Mouse (Mus musculus) hindbrain, embryonic 12.5 days (tissue): ENCODE measurements around the gene Mfn2. TPM values are rescaled to one million over a fixed set of nuclear protein-coding genes. Genes with fewer than 3 reads are reported as not detected.
"Not testable (repeated sequence)": the region's sequence is repeated elsewhere in the genome, so short reads cannot be mapped to it uniquely, and the experiment has no call there.

Source experiments
- ATAC-seq: fragments of 200-750 bp; cut with Nextera tagmentation; 2 replicates; pipeline ENCODE4 v1.8.0; 2017; ENCODE audit warnings: moderate TSS enrichment; ENCODE audit not compliant: low FRiP score
- H3K27ac ChIP-seq: fragments of 300-500 bp; sonication (generic); 2 replicates; pipeline ENCODE4 v1.5.1; 2016; ENCODE audit warnings: mild to moderate bottlenecking
- H3K27me3 ChIP-seq: fragments of 300-500 bp; sonication (generic); 2 replicates; pipeline ENCODE4 v1.6.1; 2016; ENCODE audit warnings: mild to moderate bottlenecking
- H3K36me3 ChIP-seq: fragments of 300-500 bp; sonication (generic); 2 replicates; pipeline ENCODE4 v1.6.1; 2016; ENCODE audit warnings: mild to moderate bottlenecking
- H3K4me1 ChIP-seq: fragments of 300-500 bp; sonication (generic); 2 replicates; pipeline ENCODE4 v1.6.1; 2016
- H3K4me2 ChIP-seq: fragments of 300-500 bp; sonication (generic); replicated peaks from 2 replicates; pipeline ENCODE4 v1.6.1; 2016; ENCODE audit warnings: mild to moderate bottlenecking
- H3K4me3 ChIP-seq: fragments of 300-500 bp; sonication (generic); 2 replicates; pipeline ENCODE4 v1.5.1; 2016; ENCODE audit warnings: mild to moderate bottlenecking
- H3K9ac ChIP-seq: fragments of 300-500 bp; sonication (generic); 2 replicates; pipeline ENCODE4 v1.6.1; 2016; ENCODE audit warnings: mild to moderate bottlenecking, moderate library complexity
- H3K9me3 ChIP-seq: fragments of 300-500 bp; sonication (generic); replicated peaks from 2 replicates; pipeline ENCODE4 v1.6.1; 2016; ENCODE audit warnings: mild to moderate bottlenecking
- WGBS: fragments of 180-500 bp; shearing (Covaris S2); methylation state at CpG from one replicate; pipeline ENCODE4 v1.1.7; 2016; 5-methylcytosine and 5-hydroxymethylcytosine counted together
- polyA plus RNA-seq: library from polyadenylated mRNA; unstranded; fragments of >200 nt; fragmentation: Nextera tagmentation; extraction: Ambion mirVana; gene quantifications from 2 replicates; pipeline ENCODE4 v1.2.1, GENCODE M21; 2016

The Mfn2 gene
- polyA plus RNA-seq, 1 experiment from 2014 or later: 69.7 TPM

DNA sequence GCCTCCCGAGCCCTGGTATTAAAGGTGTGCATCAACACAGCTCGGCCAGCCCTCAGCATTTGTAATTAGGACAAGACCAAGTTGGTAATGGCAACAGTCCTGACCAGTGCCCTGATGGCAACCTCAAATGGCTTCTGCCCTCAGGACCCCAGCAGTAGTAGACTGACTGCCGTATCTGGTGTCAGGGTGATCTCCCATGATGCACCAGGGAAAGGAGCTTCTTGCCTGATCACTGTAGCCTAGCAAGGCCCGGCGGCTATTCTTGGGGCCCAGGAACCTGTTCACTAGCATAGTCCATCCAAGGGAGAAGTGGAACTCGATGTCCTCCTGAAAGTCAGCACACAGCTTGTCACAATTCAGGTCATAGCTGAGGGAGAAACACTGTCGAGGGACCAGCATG is 22.7 kb downstream of the Mfn2 start:
- ATAC-seq: no peak
- Histone ChIP-seq H3K4me3 (no peak overlapping the region), H3K9ac (no peak overlapping the region), H3K9me3 (no peaks in the 10 kb centered on the region), H3K36me3 (peaks cover 94% of the 10 kb centered on the region), H3K27ac (no peak overlapping the region), H3K27me3 (no peaks in the 10 kb centered on the region), H3K4me2 (no peak overlapping the region), H3K4me1 (no peaks in the 10 kb centered on the region)
- 94% methylated on average over 7 of the region's 7 CpGs for WGBS

GRCm38 (mm10) chr4:147879865-147880264 is 24.6 kb downstream of the Mfn2 start:
- no peaks in the 10 kb centered on the region for H3K4me1 ChIP-seq
- no peaks in the 10 kb centered on the region for H3K9me3 ChIP-seq
- no peaks in the 10 kb centered on the region for H3K27me3 ChIP-seq
- H3K36me3 ChIP-seq: peaks cover 95% of the 10 kb centered on the region
- no peak for ATAC-seq
- no peak overlapping the region for H3K9ac ChIP-seq
- no peak overlapping the region for H3K4me3 ChIP-seq
- WGBS: 59% methylated on average over 5 of the region's 5 CpGs
- no peak overlapping the region for H3K4me2 ChIP-seq
- H3K27ac ChIP-seq: no peak overlapping the region

- peaks cover 95% of the 10 kb centered on the region for H3K36me3 ChIP-seq
- no peak overlapping the region for H3K9ac ChIP-seq
- H3K27ac ChIP-seq: no peak overlapping the region
- H3K27me3 ChIP-seq: no peaks in the 10 kb centered on the region
- no peaks in the 10 kb centered on the region for H3K4me1 ChIP-seq
- no peak for ATAC-seq
- no peak overlapping the region for H3K4me3 ChIP-seq
- H3K4me2 ChIP-seq: no peak overlapping the region
- H3K9me3 ChIP-seq: no peaks in the 10 kb centered on the region
- 79% methylated on average over 2 of the region's 2 CpGs for WGBS
These were observed 25.0 kb downstream of the Mfn2 start for GRCm38 (mm10) chr4:147879456-147879855.

- H3K4me3 ChIP-seq: no peak overlapping the region
- H3K27ac ChIP-seq: no peak overlapping the region
- 95% methylated on average over 9 of the region's 9 CpGs for WGBS
- H3K27me3 ChIP-seq: no peaks in the 10 kb centered on the region
- no peak overlapping the region for H3K9ac ChIP-seq
- H3K36me3 ChIP-seq: peaks cover 96% of the 10 kb centered on the region
- H3K4me1 ChIP-seq: no peaks in the 10 kb centered on the region
- ATAC-seq: no peak
- no peak overlapping the region for H3K4me2 ChIP-seq
- no peaks in the 10 kb centered on the region for H3K9me3 ChIP-seq
These were observed 26.0 kb downstream of the Mfn2 start for GRCm38 (mm10) chr4:147878537-147878936.

DNA sequence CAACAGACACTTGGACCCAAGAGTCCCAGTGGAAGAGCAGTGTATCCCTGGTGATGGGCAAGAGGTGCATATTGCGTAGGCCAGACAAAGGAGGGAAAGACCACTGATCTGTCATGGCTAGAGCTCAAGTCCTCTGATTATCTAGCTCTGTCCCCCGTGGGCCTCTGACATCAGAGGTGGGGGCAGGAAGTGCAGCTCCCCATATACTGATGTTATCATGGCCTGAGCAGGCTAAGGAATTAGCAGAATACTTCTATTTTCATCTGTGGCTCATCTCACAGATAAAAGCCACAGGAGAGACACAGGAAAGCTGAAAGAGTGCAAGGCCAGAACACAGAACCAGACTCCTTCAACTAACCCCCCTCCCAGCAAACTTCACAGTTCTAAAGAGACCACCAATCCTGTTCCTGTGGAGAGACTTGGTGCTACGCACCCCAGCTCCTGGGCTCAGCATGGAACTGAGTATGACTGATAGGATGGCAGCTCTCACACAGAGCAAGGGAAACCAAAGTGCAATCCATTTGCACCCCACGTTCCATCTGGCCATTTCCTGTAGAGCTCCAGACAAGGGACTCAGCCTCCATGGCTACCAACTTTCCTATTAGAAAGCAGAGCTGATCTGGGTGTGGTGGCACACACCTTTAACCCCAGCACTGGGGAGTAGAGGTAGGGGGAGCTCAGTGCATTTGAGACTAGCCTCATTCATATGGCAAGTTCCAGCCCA is 28.5 kb downstream of the Mfn2 start:
- Histone ChIP-seq H3K27me3 (no peaks in the 10 kb centered on the region), H3K4me1 (no peaks in the 10 kb centered on the region), H3K27ac (no peak overlapping the region), H3K9me3 (no peaks in the 10 kb centered on the region), H3K36me3 (peaks cover 93% of the 10 kb centered on the region), H3K4me2 (no peak overlapping the region), H3K9ac (no peak overlapping the region), H3K4me3 (no peak overlapping the region)
- 92% methylated on average over 4 of the region's 4 CpGs for WGBS
- no peak for ATAC-seq

GRCm38 (mm10) chr4:147869238-147869637 is 35.3 kb downstream of the Mfn2 start:
- Histone ChIP-seq H3K4me2 (peak overlapping the region; percentile 76), H3K36me3 (peaks cover 48% of the 10 kb centered on the region), H3K9me3 (no peaks in the 10 kb centered on the region), H3K9ac (peak overlapping the region; percentile 60), H3K27me3 (no peaks in the 10 kb centered on the region), H3K27ac (0 out of 2 replicates have a peak overlapping the region, but pooled peaks have one; percentile 26), H3K4me3 (peak overlapping the region; percentile 70), H3K4me1 (peaks cover 24% of the 10 kb centered on the region)
- 18% methylated on average over 5 of the region's 5 CpGs for WGBS
- ATAC-seq: no peak

DNA sequence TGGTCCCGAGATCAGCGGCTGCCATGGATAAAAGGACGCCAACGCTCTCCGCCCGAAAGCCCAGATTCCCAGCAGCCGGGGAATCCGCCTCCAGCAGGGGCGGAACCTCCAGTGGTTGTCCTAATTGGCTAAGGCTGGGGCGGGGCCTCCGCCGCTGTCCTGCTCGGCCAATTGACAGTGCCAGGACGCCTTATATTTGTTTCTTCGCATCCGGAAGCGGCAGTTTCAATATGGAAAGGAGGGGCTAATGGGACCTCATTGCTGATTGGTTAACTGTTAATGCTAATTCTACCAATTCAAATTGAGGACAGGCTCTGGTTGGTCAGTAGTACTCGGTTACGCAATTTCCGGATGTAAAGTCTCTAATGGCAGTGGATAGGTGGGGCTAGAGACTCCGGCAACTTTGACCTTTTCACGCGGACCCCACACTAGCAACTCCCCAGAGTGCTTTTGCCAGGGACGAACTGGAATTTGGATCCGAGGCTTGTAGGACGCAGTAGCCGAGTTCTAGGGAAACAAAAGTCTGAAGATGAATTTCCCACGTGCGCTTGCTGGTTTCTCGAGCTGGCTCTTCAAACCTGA is 36.0 kb downstream of the Mfn2 start, which contains the start of the genes Miip and Fv1:
TSS of gene Miip (minus strand) at position 367 of the 582 bp plus-strand sequence.
TSS of gene Fv1 (plus strand) at position 530 of the 582 bp plus-strand sequence.
- H3K27me3 ChIP-seq: no peaks in the 10 kb centered on the region
- H3K4me2 ChIP-seq: peak within 1 kb of the TSS; percentile 76
- peak within 1 kb of the TSS; percentile 82 for H3K27ac ChIP-seq
- under 1% methylated on average over 30 of the region's 30 CpGs for WGBS
- peak within 1 kb of the TSS; percentile 77 for H3K9ac ChIP-seq
- peaks cover 46% of the 10 kb centered on the region for H3K36me3 ChIP-seq
- H3K4me1 ChIP-seq: peaks cover 24% of the 10 kb centered on the region
- peak within 1 kb of the TSS; percentile 70 for H3K4me3 ChIP-seq
- peak; percentile 98 for ATAC-seq
- H3K9me3 ChIP-seq: no peaks in the 10 kb centered on the region

GRCm38 (mm10) chr4:147867563-147868449 is 36.7 kb downstream of the Mfn2 start:
- ATAC-seq: peak; percentile 7
- Histone ChIP-seq H3K36me3 (peaks cover 42% of the 10 kb centered on the region), H3K9me3 (no peaks in the 10 kb centered on the region), H3K27me3 (no peaks in the 10 kb centered on the region), H3K4me3 (peak overlapping the region; percentile 70), H3K27ac (peak overlapping the region; percentile 82), H3K4me2 (peak overlapping the region; percentile 59), H3K9ac (peak overlapping the region; percentile 77), H3K4me1 (peaks cover 24% of the 10 kb centered on the region)
- WGBS: 7% methylated on average over 22 of the region's 22 CpGs

- ATAC-seq, H3K27me3 ChIP-seq: not testable (repeated sequence)
- 53% methylated on average over 3 of the region's 3 CpGs for WGBS
These were observed 37.7 kb downstream of the Mfn2 start for GRCm38 (mm10) chr4:147866793-147867192.

DNA sequence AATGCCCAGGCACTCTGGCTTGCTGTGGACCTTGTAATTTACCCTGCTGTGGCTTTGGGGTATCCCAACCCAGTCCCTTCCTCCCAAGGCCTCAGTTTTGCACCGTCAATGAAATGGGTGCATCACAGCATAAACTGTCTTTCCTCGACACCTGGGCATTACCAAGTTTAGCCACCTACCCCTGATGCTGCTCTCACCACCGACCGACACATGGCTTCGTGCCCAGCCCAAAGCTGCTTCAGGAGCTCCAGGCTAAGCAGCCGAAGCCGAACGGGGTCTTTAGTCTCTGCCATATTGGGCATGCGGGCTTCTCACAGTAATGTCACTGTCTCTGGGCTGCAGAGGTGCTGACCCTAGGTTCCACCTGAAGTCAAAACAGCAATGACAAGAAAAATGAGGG is 38.4 kb downstream of the Mfn2 start:
- Histone ChIP-seq H3K4me2 (no peak overlapping the region), H3K4me1 (peaks cover 24% of the 10 kb centered on the region), H3K36me3 (peaks cover 45% of the 10 kb centered on the region), H3K27me3 (no peaks in the 10 kb centered on the region), H3K9me3 (no peaks in the 10 kb centered on the region), H3K9ac (no peak overlapping the region), H3K27ac (no peak overlapping the region), H3K4me3 (no peak overlapping the region)
- no peak for ATAC-seq
- 97% methylated on average over 9 of the region's 9 CpGs for WGBS

More at GRCm38 (mm10) chr4:147866793-147867192, 37.7 kb downstream of the Mfn2 start:
- H3K4me2 ChIP-seq, H3K9me3 ChIP-seq, H3K27ac ChIP-seq, H3K9ac ChIP-seq, H3K4me3 ChIP-seq: not testable (repeated sequence)
- Histone ChIP-seq H3K4me1 (peaks cover 24% of the 10 kb centered on the region), H3K36me3 (peaks cover 42% of the 10 kb centered on the region)

GRCm38 (mm10) chr4:147865651-147866050 is 38.9 kb downstream of the Mfn2 start:
- WGBS: 87% methylated on average over 6 of the region's 6 CpGs
- peaks cover 47% of the 10 kb centered on the region for H3K36me3 ChIP-seq
- H3K4me3 ChIP-seq: no peak overlapping the region
- no peak overlapping the region for H3K9ac ChIP-seq
- no peak for ATAC-seq
- peaks cover 24% of the 10 kb centered on the region for H3K4me1 ChIP-seq
- no peak overlapping the region for H3K27ac ChIP-seq
- no peak overlapping the region for H3K4me2 ChIP-seq
- H3K27me3 ChIP-seq: no peaks in the 10 kb centered on the region
- H3K9me3 ChIP-seq: no peaks in the 10 kb centered on the region

GRCm38 (mm10) chr4:147862051-147862450 is 42.5 kb downstream of the Mfn2 start:
- no peak overlapping the region for H3K27ac ChIP-seq
- no peak overlapping the region for H3K9ac ChIP-seq
- H3K36me3 ChIP-seq: peaks cover 53% of the 10 kb centered on the region
- peaks cover under 1% of the 10 kb centered on the region; the same call in 1 of the 2 replicates for H3K4me1 ChIP-seq
- H3K4me3 ChIP-seq: no peak overlapping the region
- WGBS: 96% methylated on average over 3 of the region's 3 CpGs
- H3K27me3 ChIP-seq: no peaks in the 10 kb centered on the region
- no peaks in the 10 kb centered on the region for H3K9me3 ChIP-seq
- H3K4me2 ChIP-seq: no peak overlapping the region
- no peak for ATAC-seq
